Mouse (Mus musculus): ENCODE data around the gene Pld4.
A peak's percentile ranks its signal among the peaks of the same experiment; 100 is the strongest.
"Not testable (repeated sequence)": the region's sequence is repeated elsewhere in the genome, so short reads cannot be mapped to it uniquely, and the experiment has no call there.

Gene Pld4

GRCm38 (mm10) chr12:112804046-112804445 is 43.6 kb downstream of the Pld4 start:
- DNase-seq = no peak

GRCm38 (mm10) chr12:112806044-112806443 is 45.6 kb downstream of the Pld4 start:
- no peak for DNase-seq

GRCm38 (mm10) chr12:112807796-112808195 is 47.3 kb downstream of the Pld4 start:
- no peak for DNase-seq

GRCm38 (mm10) chr12:112808212-112808586 is 47.7 kb downstream of the Pld4 start:
- DNase-seq = no peak

GRCm38 (mm10) chr12:112808587-112809364 is 48.3 kb downstream of the Pld4 start, which contains the start of gene Clba1:
Gene Clba1, plus strand, starts transcription at chr12:112808937.
- peak; percentile 92 for DNase-seq

GRCm38 (mm10) chr12:112809641-112810040 is 49.2 kb downstream of the Pld4 start:
- DNase-seq = no peak

- DNase-seq = no peak
Observed at GRCm38 (mm10) chr12:112810092-112810885, 49.8 kb downstream of the Pld4 start.

GRCm38 (mm10) chr12:112813370-112813769 is 52.9 kb downstream of the Pld4 start:
- DNase-seq = no peak

GRCm38 (mm10) chr12:112814682-112815470 is 54.4 kb downstream of the Pld4 start:
- no peak for DNase-seq

- peak; percentile 87 for DNase-seq
Observed at GRCm38 (mm10) chr12:112816294-112816693, 55.8 kb downstream of the Pld4 start.

- DNase-seq = not testable (repeated sequence)
Observed at GRCm38 (mm10) chr12:112816866-112817265, 56.4 kb downstream of the Pld4 start.

All from thymus, postnatal 14 days (tissue).